Mouse (Mus musculus) ovary, postnatal 14 days (tissue): Measurements from ENCODE around the gene Brap.
"Not testable (repeated sequence)": the region's sequence is repeated elsewhere in the genome, so short reads cannot be mapped to it uniquely, and the experiment has no call there.

Experiments used
- DNase-seq: peaks from one replicate; pipeline ENCODE4 v3.0.0; 2022; ENCODE audit warnings: low spot score

Gene Brap

DNA sequence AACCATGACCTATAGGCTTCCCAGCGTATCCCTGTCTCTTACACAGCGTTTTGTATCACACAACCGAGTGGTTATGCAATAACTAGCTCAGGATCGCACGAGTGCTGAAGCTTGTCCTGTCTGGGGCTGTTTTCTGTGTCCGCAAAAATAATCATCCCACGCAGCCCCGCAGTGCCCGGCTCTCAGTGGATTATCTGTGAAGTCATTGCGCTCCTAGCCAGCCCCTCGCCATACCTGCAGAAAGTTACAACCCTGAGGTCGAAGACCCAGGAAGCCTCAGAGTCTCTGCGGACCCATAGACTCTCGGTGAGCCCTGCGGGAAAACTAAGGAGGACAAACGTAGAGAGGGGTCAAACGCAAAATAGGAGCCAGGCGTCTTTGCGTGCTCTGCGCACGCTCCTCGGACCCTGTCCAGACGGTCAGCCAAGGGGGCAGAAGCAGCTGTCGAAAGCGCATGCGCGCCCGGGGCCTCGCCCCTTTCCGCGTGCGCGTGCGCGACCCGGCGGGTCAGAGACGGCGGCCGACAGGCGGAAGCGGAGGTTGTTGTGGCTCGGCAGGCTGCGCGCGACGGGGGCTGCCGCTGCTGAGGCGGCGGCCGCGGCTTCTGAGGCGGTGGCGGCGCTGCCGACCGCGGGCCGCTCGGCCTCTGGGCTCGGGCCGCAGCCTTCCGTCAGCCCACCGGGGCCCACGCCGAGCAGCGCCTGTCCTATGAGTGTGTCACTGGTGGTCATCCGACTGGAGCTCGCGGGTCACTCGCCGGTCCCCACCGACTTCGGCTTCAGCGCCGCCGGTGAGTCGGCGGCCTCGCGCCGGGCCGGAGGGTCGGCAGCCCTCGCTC is at the start of gene Brap, which contains the start of gene Acad10:
TSS of gene Brap (plus strand) at position 505 of the 838 bp plus-strand sequence.
TSS of gene Acad10 (minus strand) at position 456 of the 838 bp plus-strand sequence.
- peak; percentile 93 for DNase-seq

DNA sequence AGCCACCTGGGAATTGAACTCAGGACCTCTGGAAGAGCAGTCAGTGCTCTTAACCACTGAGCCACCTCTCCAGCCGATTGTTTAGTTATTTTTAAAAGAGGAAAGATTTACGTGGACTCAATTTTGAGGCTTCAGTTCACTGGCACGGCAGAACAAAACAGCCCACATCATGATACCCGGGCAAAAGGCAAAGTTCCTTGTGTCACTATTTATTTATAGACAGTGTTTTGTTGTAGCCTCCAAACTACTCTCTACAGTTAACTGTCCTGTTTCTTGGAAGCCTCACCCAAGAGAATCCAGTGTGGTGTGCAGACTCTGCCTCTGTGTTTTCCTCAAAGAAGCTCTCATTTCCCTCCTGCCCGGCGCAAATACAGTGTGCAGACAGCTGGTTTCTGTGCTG is 48.3 kb upstream of the Brap start:
- no peak for DNase-seq

DNA sequence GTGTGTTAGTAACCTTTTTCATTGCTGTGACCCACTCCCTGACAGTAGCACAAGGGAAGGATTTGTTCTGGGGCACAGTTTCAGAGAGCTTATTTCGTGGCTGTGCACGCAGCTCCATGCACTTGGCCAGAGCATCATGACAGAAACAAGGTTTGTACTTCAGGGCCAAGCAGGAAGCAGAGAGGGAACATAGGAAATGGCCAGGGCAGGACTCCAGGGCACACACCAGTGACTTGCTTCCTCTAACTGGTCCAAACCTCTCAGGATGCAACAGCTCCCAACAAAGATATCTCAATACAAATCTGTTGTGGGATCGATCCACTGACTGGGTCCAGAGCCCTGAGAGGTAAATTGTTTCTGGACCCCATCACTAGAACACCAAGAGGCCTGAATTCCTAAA is 45.4 kb upstream of the Brap start:
- DNase-seq = not testable (repeated sequence)

DNA sequence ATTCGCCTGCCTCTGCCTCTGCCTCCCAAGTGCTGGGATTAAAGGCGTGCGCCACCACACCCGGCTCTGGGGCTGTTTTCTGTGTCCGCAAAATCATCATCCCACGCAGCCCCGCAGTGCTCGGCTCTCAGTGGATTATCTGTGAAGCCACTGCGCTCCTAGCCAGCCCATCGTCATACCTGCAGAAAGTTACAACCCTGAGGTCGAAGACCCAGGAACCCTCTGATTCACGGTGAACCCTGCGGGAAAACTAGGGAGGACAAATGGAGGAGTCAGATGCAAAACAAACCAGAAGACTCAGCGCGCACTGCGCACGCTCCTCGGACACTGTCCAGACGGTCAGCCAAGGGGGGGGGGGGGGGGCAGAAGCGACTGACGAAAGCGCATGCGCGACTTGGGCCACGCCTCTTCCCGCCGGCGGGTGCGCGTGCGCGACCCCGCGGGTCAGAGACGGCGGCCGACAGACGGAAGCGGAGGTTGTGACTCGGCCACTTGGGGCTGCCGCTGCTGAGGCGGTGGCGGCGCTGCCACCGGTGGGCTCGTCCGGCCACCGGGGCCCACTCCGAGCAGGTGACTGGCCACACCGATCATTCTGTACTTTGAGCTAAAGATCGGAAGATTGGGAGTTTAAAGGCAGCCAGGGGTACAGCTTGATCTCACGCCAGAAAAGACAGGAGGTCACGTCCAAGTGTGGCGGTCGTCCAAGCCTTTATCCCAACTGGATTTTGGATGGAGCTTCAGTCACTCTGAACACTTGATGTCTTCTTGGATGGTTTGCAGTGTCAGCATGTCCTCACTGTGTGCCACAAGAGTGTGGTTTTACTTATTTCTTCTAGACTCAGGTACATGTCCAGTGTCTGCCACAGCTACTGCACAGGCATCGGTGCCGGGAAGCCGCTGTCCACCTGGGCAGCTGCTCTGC is 41.5 kb upstream of the Brap start, which contains the start of gene Acad12:
TSS of gene Acad12 (minus strand) at position 347 of the 922 bp plus-strand sequence.
- peak; percentile 73 for DNase-seq

DNA sequence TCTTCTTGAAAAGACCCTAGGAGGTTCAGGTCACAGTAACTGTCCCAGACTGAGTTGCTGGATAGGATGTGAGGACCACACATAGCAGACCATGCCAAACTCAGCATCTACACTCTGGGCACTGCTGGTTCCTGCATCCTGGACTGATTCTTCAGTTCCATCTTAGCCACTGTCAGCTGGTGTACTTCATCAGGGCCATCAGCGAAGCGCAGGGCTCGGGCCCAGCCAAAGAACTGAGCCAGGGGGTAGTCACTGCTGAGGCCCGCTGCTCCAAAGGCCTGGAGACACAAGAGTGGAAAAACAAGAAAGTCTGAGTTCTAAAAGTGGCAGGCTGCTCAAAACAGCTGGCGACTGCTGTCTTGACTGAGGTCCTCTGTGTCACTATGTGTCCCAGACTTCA is 39.3 kb upstream of the Brap start:
- no peak for DNase-seq

DNA sequence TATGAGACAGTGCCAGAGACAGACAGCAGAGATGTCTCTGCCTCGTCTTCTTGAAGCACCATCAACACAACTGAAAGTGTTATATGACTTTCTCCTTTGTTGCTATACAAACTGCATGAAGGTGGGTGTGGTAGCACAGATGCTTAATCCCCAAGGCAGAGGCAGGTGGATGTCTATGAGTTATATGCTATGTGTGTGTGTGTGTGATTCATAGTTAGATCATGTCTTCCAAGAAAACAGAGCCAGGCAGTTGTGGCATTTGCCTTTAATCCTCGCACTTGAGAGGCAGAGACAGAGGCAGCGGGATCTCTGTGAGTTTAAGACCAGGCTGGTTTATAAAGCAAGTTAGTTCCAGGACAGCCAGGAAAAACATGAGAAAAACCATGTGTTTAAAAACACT is 37.1 kb upstream of the Brap start:
- DNase-seq = no peak

DNA sequence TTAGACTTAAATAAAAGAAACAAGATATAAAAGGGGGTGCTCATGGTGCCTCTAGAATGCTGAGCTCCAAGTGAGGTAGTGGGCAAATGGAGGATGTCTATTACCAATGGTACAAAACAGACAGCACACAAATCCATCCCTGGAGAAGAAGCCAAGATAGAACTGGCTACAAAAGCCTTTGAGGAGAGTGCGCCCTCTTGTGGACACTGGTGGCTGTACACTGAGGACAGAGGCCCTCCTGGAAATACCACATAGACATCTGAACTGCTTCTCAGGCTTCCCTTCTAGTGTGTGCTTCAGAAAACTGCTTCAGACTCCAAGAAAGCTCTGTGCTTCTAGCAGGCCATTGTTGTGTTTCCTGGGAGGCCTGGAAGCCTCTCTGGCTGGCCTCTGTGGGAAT is 32.5 kb upstream of the Brap start:
- peak; percentile 70 for DNase-seq

DNA sequence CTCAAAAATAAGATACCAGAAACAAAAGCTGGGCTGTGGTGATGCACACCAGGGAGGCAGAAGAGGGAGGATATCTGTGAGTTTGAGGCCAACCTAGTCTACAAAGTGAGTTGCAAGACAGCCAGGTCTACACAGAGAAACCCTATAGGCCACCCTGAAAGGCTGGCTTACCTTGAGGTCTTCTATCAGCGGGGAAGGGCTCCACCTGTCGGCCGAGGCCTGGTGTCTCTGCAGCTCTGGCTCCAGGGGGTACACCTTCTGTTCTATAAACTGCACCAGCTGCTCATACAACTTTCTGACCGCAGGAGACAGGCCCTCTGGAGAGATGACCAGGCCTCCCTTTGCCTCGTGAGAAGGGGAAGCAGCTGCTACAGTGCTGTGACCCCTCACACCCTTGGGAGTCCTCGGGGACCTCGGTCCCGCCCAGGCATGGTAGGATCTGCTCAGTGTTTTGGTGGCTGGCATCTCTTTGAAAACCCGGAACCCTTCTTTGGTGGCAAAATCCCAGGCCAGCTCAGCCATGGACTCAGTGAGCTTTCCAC is 29.2 kb upstream of the Brap start:
- not testable (repeated sequence) for DNase-seq

DNA sequence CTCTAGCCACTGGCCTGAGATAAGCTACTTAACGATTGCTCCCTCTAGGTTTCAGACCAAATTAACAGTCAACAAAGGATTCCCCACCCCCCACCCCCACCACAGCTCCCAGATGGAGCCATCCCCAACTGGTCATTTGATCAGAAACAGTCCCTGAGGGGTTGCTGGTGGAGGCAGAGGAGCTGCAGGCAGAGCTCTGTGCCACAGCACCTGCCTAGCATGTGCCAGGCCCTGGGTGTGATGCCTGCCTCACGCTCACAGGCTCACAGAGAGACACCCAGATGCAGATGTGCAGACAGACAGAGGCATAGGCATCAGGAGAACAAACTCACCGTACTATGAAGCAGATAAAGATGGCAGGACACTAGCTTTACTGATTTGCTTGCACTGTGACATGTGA is 27.6 kb upstream of the Brap start:
- no peak for DNase-seq

DNA sequence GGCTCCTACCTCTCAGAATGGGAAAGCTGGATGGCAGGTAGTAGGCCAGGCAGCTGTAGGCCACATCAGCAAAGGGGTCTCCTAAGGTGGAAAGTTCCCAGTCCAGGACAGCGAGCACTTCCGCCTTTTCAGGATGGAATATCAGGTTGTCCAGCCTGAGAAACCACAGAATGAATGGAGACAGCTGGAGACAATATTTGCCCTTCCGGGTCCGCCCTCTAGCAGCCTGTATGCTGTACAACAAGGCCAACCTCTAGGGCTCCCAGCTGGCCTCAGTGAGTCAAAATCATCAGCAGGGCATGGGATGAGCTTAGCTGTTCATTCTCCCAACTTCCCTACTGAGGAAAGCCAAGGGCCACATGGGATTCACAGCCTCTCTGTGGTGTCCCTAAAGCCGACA is 25.7 kb upstream of the Brap start:
- no peak for DNase-seq

DNA sequence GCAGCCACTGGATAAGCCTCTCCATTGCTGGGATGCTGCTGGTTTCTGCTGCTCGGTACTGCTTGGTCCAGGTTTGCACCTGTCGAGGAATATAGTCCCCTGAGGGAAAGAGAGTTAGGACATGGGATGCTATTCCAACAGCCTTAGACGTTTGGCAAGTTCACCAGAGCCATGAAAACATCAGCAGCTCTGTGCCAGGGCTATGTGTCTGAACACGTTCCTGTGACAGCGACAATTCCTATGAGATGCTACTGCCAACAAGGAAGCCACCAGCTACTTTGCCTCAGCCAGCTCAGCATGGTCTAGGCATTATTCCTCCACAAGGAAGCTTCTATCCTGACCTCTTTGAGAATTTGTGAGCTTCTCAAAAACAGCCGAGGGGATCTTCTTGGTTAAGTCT is 23.1 kb upstream of the Brap start:
- no peak for DNase-seq

DNA sequence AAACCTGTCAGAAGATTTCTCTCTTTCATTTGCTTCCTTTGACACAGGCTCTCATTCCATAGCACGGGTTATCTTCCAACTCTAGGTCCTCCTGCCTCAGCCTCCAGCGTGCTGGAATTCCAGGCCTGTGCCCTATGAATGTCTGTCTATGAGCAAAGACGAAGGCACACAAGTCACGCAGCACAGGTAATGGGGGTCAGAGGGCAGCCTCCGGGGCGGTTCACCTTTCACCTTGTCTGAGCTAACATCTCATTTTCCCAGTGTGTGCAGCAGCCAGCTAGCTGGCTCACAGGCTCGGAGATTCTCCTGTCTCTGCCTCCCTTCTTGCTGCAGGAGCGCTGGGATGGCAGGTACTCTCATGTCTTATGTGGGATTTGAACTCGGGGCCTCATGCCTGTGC is 20.8 kb upstream of the Brap start:
- DNase-seq = no peak

DNA sequence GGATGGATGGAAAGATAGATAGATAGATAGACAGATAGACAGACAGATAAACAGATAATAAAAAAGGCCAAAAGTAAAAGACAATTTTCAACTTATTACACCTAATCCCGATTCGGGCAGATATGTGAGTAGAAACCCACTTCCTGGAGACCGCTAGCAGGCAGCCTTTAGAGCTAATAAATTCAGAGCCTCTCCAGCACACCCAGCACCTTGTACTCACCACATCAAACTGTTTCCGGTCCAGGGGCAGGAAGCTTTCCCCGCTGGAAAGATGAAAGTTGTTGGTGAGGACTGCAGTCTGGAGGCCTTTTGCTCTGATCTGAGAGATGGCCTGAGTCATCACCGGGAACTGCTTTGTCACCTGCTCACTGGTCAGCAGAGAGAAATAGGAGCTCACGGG is 11.2 kb upstream of the Brap start:
- DNase-seq = no peak

DNA sequence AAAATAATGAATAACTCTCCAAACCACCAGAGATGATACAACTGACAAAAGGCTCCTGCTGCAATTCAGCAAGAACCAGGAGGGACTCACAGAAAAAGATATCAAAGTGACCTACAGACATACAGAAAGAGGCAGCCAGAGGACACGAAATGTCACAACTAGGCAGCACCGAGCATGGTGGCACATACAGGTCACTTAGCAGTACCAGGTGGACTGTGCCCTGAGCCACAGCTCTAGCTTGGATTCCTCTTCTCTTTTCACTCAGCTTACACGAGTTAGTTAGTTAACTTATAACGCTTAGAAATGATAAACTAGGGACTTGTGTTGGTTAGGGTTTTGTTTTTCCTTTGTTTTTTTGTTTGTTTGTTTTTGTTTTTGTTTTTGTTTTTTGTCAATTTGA is 5.8 kb upstream of the Brap start:
- DNase-seq = no peak

DNA sequence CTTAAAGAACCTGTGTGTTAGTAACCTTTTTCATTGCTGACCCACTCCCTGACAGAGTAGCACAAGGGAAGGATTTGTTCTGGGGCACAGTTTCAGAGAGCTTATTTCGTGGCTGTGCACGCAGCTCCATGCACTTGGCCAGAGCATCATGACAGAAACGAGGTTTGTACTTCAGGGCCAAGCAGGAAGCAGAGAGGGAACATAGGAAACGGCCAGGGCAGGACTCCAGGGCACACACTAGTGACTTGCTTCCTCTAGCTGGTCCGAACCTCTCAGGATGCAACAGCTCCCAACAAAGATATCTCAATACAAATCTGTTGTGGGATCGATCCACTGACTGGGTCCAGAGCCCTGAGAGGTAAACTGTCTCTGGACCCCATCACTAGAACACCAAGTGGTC is 3.5 kb upstream of the Brap start:
- DNase-seq = not testable (repeated sequence)

DNA sequence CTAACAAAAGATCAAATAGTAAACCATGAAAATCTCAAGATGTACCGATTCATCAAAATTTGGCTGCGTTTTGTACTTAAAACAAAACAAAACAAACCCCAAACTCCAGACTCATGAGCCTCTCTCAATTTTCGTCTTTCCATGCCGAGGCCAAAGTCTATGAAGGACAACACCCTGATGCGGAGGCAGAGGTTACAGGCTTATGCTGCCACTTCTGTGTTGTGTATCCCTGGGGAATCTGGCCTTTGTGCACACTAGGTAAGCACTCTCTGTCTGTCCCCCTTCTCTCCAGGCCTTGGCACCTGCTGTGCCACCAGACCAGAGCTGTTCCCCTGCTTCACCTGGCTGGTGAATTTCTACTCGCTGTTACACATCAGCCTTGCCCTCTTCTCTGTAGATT is 2.7 kb upstream of the Brap start:
- not testable (repeated sequence) for DNase-seq

DNA sequence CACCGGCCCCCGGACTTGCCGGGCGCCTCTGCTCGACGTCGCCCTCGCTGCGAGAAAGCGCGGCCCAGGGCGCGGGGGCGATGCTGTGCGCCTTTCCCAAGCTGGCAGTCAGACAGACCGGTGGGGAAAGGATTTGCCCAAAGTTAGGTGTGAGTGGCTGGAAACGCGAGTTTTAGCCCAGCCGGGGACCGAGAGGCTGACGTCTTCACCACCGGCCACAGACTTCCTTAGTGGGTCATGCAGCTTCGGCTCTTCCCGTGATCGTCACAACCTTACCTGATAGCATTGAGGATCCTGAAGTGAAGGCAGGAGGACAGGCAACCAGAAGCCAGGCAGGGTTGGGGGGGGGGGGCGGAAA is 513 bp downstream of the Brap start:
- no peak for DNase-seq

DNA sequence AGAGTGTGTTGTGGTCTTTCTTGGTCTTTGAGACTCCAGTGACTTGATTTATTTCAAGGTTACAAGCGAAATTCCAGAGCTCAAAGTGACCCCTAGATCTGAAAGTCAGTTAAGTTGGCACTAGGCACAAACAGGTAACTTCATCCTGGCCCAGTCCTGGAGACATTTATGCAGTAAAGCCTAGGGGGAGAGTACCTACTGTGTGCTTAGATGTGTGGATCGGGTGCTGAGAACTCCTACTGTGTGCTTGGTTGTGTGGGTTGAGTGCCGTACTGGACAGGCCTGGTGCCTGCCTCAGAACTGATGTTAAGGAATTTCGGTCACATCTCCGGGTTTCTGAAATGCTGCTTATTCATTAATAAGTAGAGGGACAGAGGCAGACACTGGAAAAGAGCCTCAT is 1.1 kb downstream of the Brap start:
- DNase-seq = no peak

DNA sequence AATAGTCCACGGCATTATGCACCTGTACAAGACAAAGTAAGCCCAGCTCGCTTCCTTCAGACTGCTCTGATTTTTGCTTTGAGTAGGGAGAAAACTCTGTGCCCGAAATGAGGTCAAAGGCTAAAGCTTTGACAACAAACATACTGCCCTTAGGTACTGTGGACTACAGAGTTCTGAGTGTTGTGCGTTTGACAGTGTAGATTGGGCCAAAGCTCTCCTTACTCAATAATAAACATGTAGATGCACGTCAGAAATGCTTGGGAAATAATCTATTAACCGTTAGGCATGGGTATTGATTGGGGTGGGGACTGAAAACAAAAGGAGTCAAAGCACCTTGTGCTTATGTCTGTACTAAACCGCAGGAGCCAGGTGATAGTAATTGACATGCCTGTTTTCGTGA is 3.1 kb downstream of the Brap start:
- no peak for DNase-seq

DNA sequence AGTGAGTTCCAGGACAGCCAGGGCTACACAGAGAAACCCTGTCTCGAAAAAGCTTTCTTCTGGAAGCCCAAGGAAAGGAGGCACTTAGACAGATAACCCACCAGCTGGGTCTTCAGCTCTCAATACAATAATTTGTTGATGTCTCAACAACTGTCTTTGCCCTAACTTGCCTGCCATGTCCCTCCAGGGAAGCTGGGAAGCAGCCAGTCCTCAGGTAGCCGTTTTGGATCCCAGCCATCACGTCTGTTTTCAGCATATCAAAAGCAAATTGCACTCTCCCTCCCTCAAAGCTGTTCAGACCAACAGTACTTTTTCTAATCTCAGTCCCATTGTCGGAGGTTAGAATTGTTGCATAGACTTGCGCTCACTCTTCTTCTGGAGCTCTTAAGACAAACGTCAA is 3.7 kb downstream of the Brap start:
- no peak for DNase-seq

DNA sequence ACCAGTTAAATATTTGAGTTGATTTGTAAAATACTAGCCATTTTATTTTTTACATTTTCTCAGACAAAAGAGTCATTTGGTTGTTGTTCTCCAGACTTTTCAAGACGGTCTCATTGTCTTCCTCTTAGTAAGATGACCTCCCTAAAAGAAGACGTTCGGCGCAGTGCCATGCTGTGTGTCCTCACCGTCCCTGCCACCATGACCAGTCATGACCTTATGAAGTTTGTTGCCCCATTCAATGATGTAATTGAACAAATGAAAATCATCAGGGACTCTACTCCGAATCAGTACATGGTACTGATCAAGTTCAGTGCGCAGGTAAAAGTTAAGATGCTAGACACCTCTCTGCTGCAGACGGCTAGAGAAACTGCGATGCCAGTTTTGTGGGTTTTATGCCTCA is 4.6 kb downstream of the Brap start:
- no peak for DNase-seq

DNA sequence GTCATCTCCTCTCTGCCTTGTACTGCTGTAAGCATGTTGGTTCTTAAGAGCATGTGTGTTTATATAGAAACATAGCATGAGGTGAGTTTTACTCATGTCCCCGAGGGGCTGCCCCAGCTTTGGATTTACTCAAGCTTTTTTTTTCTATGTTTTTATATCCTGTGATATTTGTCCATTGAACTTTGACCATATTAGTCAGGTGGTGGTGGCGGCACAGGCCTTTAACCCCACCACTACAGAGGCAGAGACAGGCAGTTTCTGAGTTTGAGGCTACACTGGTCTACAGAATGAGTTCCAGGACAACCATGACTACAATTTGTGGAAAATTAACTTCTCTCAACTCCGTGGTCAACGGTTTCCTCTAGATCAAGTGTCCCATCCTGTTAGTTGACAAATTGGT is 6.7 kb downstream of the Brap start:
- no peak for DNase-seq

DNA sequence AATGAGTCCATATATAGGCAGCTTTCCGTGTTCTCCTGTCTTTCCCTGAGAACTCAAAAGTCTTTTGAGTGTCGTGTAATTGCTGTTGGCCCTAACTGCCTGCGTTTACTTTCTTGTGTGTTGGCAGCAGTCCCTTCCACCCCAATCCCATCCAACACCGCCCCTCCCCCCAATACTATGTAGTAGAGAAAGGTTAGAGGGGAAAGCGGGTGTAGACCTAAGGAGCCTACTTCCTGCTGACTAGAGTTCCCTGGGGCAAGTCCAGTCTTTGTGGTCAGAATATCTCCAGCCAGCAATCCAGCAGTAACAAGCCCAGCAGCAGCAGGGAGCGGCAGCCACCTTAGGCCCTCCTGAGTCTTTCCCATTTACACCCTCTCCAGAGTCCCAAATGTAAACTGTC is 8.0 kb downstream of the Brap start:
- DNase-seq = no peak
